Mouse (Mus musculus) myocyte (in vitro differentiated cells): ENCODE measurements at regions not wholly inside any gene's neighbourhood (a gene's known extent, or its start where the extent isn't known, plus 50 kb on each side); places are given as distances from the start of the nearest gene placed in this dataset.

Source experiments
- H3K27me3 ChIP-seq: one replicate; pipeline ENCODE4 v1.6.1; 2011; ENCODE audit not compliant: control insufficient read depth, insufficient read depth, insufficient read length
- H3K36me3 ChIP-seq: one replicate; pipeline ENCODE4 v1.6.1; 2011; ENCODE audit not compliant: control insufficient read depth, insufficient read depth
- H3K4me2 ChIP-seq: one replicate; pipeline ENCODE4 v1.6.1; 2011; ENCODE audit warnings: low read depth, control low read depth
- H3K4me3 ChIP-seq: one replicate; pipeline ENCODE4 v1.5.1; 2011; ENCODE audit warnings: mild to moderate bottlenecking, control low read depth, moderate library complexity
- H3K79me2 ChIP-seq: one replicate; pipeline ENCODE4 v1.6.1; 2011; ENCODE audit not compliant: control insufficient read depth, insufficient read depth
- H3ac ChIP-seq: one replicate; pipeline ENCODE4 v1.6.1; 2011; ENCODE audit not compliant: control insufficient read depth, insufficient read length
- CEBPB ChIP-seq: IDR thresholded peaks from 2 replicates; pipeline ENCODE4 v1.6.1; 2011; ENCODE audit warnings: mild to moderate bottlenecking, moderate library complexity; ENCODE audit not compliant: poor library complexity, insufficient read depth, severe bottlenecking
- E2F4 ChIP-seq: IDR thresholded peaks from one replicate; pipeline ENCODE4 v1.6.1; 2011; ENCODE audit warnings: mild to moderate bottlenecking, control low read depth, moderate library complexity; ENCODE audit not compliant: insufficient read depth
- MAX ChIP-seq: IDR thresholded peaks from one replicate; pipeline ENCODE4 v1.6.1; 2011; ENCODE audit warnings: low read depth, mild to moderate bottlenecking, control low read depth
- MYOD1 ChIP-seq, 3 experiments: IDR thresholded peaks; one replicate each; pipeline ENCODE4 v1.6.1; 2011; ENCODE audit warnings: control low read depth in 2 of 3, low read depth in 2 of 3, mild to moderate bottlenecking in 2 of 3, moderate library complexity in 1 of 3; ENCODE audit not compliant: insufficient read length in 2 of 3, control insufficient read depth in 1 of 3
- MYOG ChIP-seq, 3 experiments: IDR thresholded peaks; one replicate each; pipeline ENCODE4 v1.6.1; 2011; ENCODE audit warnings: control low read depth in 2 of 3, low read depth in 2 of 3, mild to moderate bottlenecking in 2 of 3; ENCODE audit not compliant: insufficient read length in 2 of 3, control insufficient read depth in 1 of 3, insufficient read depth in 1 of 3
- POLR2A ChIP-seq: IDR thresholded peaks from one replicate; pipeline ENCODE4 v1.6.1; 2011; ENCODE audit warnings: low read depth, mild to moderate bottlenecking, control low read depth, moderate library complexity; ENCODE audit not compliant: insufficient read length
- POLR2AphosphoS2 ChIP-seq: IDR thresholded peaks from one replicate; pipeline ENCODE4 v1.6.1; 2011; ENCODE audit warnings: low read depth, control low read depth; ENCODE audit not compliant: insufficient read length
- REST ChIP-seq: IDR thresholded peaks from one replicate; pipeline ENCODE4 v1.6.1; 2011; ENCODE audit warnings: mild to moderate bottlenecking, control low read depth, moderate library complexity; ENCODE audit not compliant: insufficient read depth, insufficient read length
- SRF ChIP-seq: IDR thresholded peaks from one replicate; pipeline ENCODE4 v1.6.1; 2011; ENCODE audit warnings: low read depth; ENCODE audit not compliant: control insufficient read depth, insufficient read length
- TCF12 ChIP-seq: IDR thresholded peaks from one replicate; pipeline ENCODE4 v1.6.1; 2011; ENCODE audit warnings: mild to moderate bottlenecking, control low read depth; ENCODE audit not compliant: poor library complexity, insufficient read depth, severe bottlenecking
- TCF3 ChIP-seq: IDR thresholded peaks from one replicate; pipeline ENCODE4 v1.6.1; 2011; ENCODE audit warnings: low read depth, control low read depth; ENCODE audit not compliant: insufficient read length
- USF1 ChIP-seq: IDR thresholded peaks from one replicate; pipeline ENCODE4 v1.6.1; 2011; ENCODE audit warnings: low read depth, mild to moderate bottlenecking, control low read depth, moderate library complexity

- Histone ChIP-seq H3K4me3 (no peak overlapping the region), H3ac (no peak overlapping the region), H3K79me2 (no peaks in the 10 kb centered on the region), H3K4me2 (no peak overlapping the region), H3K36me3 (no peaks in the 10 kb centered on the region), H3K27me3 (peaks cover 48% of the 10 kb centered on the region)
- no peak for TF ChIP-seq E2F4
- no peak for TF ChIP-seq MAX
- TF ChIP-seq CEBPB = no peak
- TF ChIP-seq TCF12 = no peak
- TF ChIP-seq USF1 = no peak
- TF ChIP-seq REST = no peak
- TF ChIP-seq POLR2AphosphoS2 = no peak
- no peak for TF ChIP-seq SRF
- no peak for TF ChIP-seq MYOD1 (IDR thresholded peaks at IDR 0.05; ENCODE audit: control insufficient read depth in 1 of 3, insufficient read length in 2 of 3, low read depth in 2 of 3)
- no peak for TF ChIP-seq MYOG (IDR thresholded peaks at IDR 0.05; ENCODE audit: control insufficient read depth in 1 of 3, insufficient read depth in 1 of 3, insufficient read length in 2 of 3, low read depth in 2 of 3)
- TF ChIP-seq POLR2A = no peak
- TF ChIP-seq TCF3 = no peak
Observed at GRCm38 (mm10) chr6:51183576-51184420, 248.7 kb upstream of the Nfe2l3 start.

- H3K27me3 ChIP-seq = peaks cover 55% of the 10 kb centered on the region
- TF ChIP-seq MYOG (IDR thresholded peaks at IDR 0.05; ENCODE audit: control insufficient read depth in 1 of 3, insufficient read depth in 1 of 3, insufficient read length in 2 of 3, low read depth in 2 of 3) (no peak), POLR2A (no peak), E2F4 (no peak), SRF (no peak), POLR2AphosphoS2 (no peak), USF1 (no peak), REST (no peak), MAX (no peak), MYOD1 (IDR thresholded peaks at IDR 0.05; ENCODE audit: control insufficient read depth in 1 of 3, insufficient read length in 2 of 3, low read depth in 2 of 3) (no peak), TCF3 (no peak), TCF12 (no peak), CEBPB (no peak)
- no peaks in the 10 kb centered on the region for H3K79me2 ChIP-seq
- no peaks in the 10 kb centered on the region for H3K36me3 ChIP-seq
- no peak overlapping the region for H3K4me3 ChIP-seq
- H3K4me2 ChIP-seq = no peak overlapping the region
- H3ac ChIP-seq = no peak overlapping the region
Observed at GRCm38 (mm10) chr6:51184500-51184899, 248.0 kb upstream of the Nfe2l3 start.

DNA sequence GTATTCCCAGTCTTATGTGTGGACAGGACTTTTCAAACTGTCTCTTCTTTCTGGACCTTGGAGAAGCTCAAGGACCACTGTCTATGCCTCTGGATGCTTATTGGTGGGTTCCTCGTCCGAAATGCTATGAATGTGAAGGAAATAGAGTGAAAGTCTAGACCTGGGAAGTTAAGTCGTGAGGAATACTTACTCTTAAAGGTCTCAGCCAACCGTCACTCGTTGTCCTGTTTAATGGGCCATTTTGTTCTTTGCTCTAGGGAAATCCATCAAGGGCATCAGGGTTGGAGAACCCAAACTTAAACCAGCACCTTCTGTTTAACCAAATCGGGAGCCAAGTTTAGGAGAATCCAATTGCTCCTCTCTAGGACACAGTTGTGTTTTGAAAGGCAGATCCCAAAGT lies 247.3 kb upstream of the Nfe2l3 start:
- TF ChIP-seq MYOG (IDR thresholded peaks at IDR 0.05; ENCODE audit: control insufficient read depth in 1 of 3, insufficient read depth in 1 of 3, insufficient read length in 2 of 3, low read depth in 2 of 3) (no peak), USF1 (no peak), MYOD1 (IDR thresholded peaks at IDR 0.05; ENCODE audit: control insufficient read depth in 1 of 3, insufficient read length in 2 of 3, low read depth in 2 of 3) (no peak), E2F4 (no peak), TCF12 (no peak), CEBPB (no peak), MAX (no peak), SRF (no peak), POLR2AphosphoS2 (no peak), POLR2A (no peak), TCF3 (no peak), REST (no peak)
- H3K79me2 ChIP-seq = no peaks in the 10 kb centered on the region
- H3K4me2 ChIP-seq = no peak overlapping the region
- no peak overlapping the region for H3K4me3 ChIP-seq
- H3K27me3 ChIP-seq = peaks cover 61% of the 10 kb centered on the region
- H3K36me3 ChIP-seq = no peaks in the 10 kb centered on the region
- no peak overlapping the region for H3ac ChIP-seq

- H3K4me2 ChIP-seq = no peak overlapping the region
- no peaks in the 10 kb centered on the region for H3K36me3 ChIP-seq
- no peak overlapping the region for H3K4me3 ChIP-seq
- H3ac ChIP-seq = no peak overlapping the region
- no peak for TF ChIP-seq TCF3
- no peak for TF ChIP-seq MYOD1 (IDR thresholded peaks at IDR 0.05; ENCODE audit: control insufficient read depth in 1 of 3, insufficient read length in 2 of 3, low read depth in 2 of 3)
- no peak for TF ChIP-seq POLR2AphosphoS2
- peaks cover 75% of the 10 kb centered on the region for H3K27me3 ChIP-seq
- no peaks in the 10 kb centered on the region for H3K79me2 ChIP-seq
Observed at GRCm38 (mm10) chr6:51189173-51189572, 243.3 kb upstream of the Nfe2l3 start.

DNA sequence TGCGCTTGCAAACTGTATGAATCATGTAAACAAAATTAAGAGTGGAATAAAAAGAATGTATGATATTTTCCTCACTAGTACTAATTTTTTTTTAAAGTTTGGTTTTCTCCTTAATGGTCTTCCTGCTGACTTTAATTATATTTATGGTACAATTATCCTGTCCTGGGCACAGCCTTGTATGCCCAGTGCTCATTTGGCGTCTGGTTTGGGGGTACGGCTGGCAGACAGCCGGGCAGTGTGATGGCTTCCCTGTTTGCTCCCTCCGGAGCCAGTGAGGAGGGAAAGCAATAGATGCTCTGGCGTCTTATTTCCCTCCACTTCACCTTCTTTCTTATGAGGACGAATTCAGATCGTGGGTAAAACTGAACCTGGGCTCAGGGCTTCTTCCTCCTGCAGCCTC lies 239.6 kb upstream of the Nfe2l3 start:
- Histone ChIP-seq H3K79me2 (no peaks in the 10 kb centered on the region), H3K27me3 (peaks cover 47% of the 10 kb centered on the region), H3K36me3 (no peaks in the 10 kb centered on the region), H3ac (no peak overlapping the region), H3K4me2 (no peak overlapping the region), H3K4me3 (no peak overlapping the region)
- TF ChIP-seq MYOG (IDR thresholded peaks at IDR 0.05; ENCODE audit: control insufficient read depth in 1 of 3, insufficient read depth in 1 of 3, insufficient read length in 2 of 3, low read depth in 2 of 3) = no peak
- TF ChIP-seq POLR2A = no peak
- TF ChIP-seq E2F4 = no peak
